Mouse (Mus musculus): Measurements from ENCODE around the gene Kctd2. TPM values are rescaled to one million over a fixed set of nuclear protein-coding genes. Genes with fewer than 3 reads are reported as not detected.
"Not testable (repeated sequence)": the region's sequence is repeated elsewhere in the genome, so short reads cannot be mapped to it uniquely, and the experiment has no call there.

Gene Kctd2
- polyA plus RNA-seq, 1 experiment from 2014 or later = 12.0 TPM

DNA sequence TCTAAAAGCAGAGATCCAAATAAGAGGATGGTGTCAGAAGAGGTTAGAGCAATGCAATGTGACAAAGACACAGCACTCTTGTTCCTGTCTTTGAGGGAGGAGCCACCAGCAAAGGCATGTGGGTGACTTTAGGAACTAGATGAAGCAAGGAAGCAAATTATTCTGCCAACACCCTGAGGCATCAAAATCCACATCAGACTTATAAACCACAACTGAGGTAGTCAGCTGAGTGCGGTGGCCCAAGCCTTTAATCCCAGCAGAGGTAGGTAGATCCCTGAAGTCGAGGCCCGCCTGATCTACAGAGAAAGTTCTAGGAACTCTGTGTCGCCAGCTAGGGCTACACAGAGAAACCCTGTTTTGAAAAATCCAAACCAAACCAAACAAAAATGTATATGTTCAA is 42.7 kb upstream of the Kctd2 start:
- no peak overlapping the region for H3K4me3 ChIP-seq (ENCODE audit: low read depth, low read length)
- peaks cover 9% of the 10 kb centered on the region; the same call in 1 of the 2 replicates for H3K4me1 ChIP-seq (ENCODE audit: control insufficient read depth, insufficient read depth, low read length)
- H3K27me3 ChIP-seq (ENCODE audit: control insufficient read depth, insufficient read depth, low read length) = peaks cover 27% of the 10 kb centered on the region
- ATAC-seq (replicated peaks; ENCODE audit: insufficient number of reproducible peaks, low FRiP score, low TSS enrichment) = no peak
- H3K4me2 ChIP-seq = no peak overlapping the region
- H3K36me3 ChIP-seq (ENCODE audit: control insufficient read depth, insufficient read depth, low read length) = no peaks in the 10 kb centered on the region
- 78% methylated on average over 4 of the region's 4 CpGs for WGBS (ENCODE audit: insufficient replicate concordance)
- H3K9ac ChIP-seq (ENCODE audit: low read depth, low read length) = no peak overlapping the region
- H3K9me3 ChIP-seq (replicated peaks; ENCODE audit: control insufficient read depth, low read length) = no peaks in the 10 kb centered on the region
- H3K27ac ChIP-seq (ENCODE audit: low read depth, low read length) = no peak overlapping the region

DNA sequence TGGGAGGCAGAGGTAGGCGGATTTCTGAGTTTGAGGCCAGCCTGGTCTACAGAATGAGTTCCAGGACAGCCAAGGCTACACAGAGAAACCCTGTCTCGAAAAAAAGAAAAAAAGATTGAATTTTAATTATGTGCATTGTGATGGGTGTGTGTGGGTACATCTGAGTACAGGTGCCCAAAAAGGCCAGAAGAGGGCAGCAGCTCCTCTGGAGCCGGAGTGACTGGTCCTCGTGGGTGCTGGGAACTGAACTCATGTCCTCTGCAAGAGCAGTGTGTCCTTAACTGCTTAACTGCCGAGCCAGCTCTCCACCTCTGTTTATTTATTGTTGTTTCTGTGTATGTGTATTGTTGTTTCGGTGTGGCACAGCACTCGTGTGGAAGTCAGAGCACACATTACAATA is 42.1 kb upstream of the Kctd2 start:
- H3K36me3 ChIP-seq (ENCODE audit: control insufficient read depth, insufficient read depth, low read length) = no peaks in the 10 kb centered on the region
- WGBS (ENCODE audit: insufficient replicate concordance) = 67% methylated on average over 7 of the region's 7 CpGs
- H3K27ac ChIP-seq (ENCODE audit: low read depth, low read length) = no peak overlapping the region
- H3K4me2 ChIP-seq = no peak overlapping the region
- ATAC-seq (replicated peaks; ENCODE audit: insufficient number of reproducible peaks, low FRiP score, low TSS enrichment) = no peak
- peaks cover 12% of the 10 kb centered on the region for H3K4me1 ChIP-seq (ENCODE audit: control insufficient read depth, insufficient read depth, low read length)
- no peak overlapping the region for H3K4me3 ChIP-seq (ENCODE audit: low read depth, low read length)
- peaks cover 28% of the 10 kb centered on the region for H3K27me3 ChIP-seq (ENCODE audit: control insufficient read depth, insufficient read depth, low read length)
- no peak overlapping the region for H3K9ac ChIP-seq (ENCODE audit: low read depth, low read length)
- no peaks in the 10 kb centered on the region for H3K9me3 ChIP-seq (replicated peaks; ENCODE audit: control insufficient read depth, low read length)

DNA sequence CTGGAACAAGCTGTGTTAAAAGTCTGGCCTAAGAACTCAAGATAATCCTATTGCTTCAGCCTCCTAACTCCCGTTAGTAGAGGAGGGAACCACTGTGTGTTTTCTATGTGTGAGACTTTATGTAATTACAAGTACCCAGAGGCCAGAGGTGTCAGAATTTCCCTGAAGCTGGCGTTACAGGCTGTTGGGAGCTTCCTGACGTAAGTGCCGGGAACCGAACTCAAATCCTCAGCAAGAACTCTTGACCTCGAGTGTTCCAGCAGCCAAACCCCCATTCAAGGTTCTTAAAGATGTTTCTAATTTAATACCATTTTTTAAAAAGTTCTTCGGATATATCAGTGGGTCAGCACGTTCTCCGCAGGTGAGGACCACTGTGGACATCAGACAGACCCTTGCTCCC is 38.7 kb upstream of the Kctd2 start:
- ATAC-seq (replicated peaks; ENCODE audit: insufficient number of reproducible peaks, low FRiP score, low TSS enrichment) = no peak
- H3K9me3 ChIP-seq (replicated peaks; ENCODE audit: control insufficient read depth, low read length) = no peaks in the 10 kb centered on the region
- peaks cover 18% of the 10 kb centered on the region; the same call in 1 of the 2 replicates for H3K27me3 ChIP-seq (ENCODE audit: control insufficient read depth, insufficient read depth, low read length)
- peaks cover 27% of the 10 kb centered on the region for H3K4me1 ChIP-seq (ENCODE audit: control insufficient read depth, insufficient read depth, low read length)
- peak overlapping the region; percentile 46; the same call in 1 of the 2 replicates for H3K9ac ChIP-seq (ENCODE audit: low read depth, low read length)
- H3K36me3 ChIP-seq (ENCODE audit: control insufficient read depth, insufficient read depth, low read length) = no peaks in the 10 kb centered on the region
- H3K4me3 ChIP-seq (ENCODE audit: low read depth, low read length) = peak overlapping the region; percentile 78
- WGBS (ENCODE audit: insufficient replicate concordance) = 8% methylated on average over 9 of the region's 9 CpGs
- H3K4me2 ChIP-seq = peak overlapping the region; percentile 75
- H3K27ac ChIP-seq (ENCODE audit: low read depth, low read length) = no peak overlapping the region

DNA sequence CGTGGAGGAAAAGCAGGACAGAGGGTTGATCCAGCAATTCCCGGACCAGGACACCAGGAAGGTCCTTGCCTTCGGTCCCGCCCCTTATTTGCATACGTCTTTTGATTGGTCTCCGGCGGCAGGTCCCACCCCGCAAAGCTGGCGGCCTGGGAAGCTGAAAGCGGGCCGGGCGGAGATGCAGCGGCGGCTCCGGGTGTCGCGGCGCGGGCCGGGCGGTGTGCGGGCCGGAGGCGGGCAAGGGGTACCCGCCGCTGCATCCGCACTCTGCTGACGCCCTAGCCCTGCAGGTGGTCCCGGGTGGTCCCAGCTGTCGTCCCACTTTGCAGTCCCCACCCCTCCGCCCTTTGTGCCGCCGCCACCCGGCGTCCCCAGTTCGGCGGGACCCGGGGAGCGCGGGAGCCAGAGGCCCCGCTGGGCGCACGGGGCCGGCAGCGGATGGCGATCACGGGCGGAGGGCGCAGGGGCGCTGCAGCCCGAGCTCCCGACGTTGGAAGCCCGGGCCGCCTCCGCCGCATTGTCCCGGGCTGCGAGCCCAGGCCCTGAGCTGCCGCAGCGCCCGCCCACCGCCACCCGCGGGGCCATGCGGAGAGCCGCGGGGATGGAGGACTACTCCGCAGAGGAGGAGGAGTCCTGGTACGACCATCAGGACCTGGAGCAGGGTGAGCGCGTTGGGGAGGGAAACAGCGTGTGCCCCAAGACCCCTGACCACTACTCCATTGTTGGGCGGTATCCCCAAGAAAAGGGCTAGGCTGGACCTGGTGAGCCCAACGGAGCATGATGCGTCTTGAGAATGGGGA is 38.0 kb upstream of the Kctd2 start, which contains the start of gene Cdr2l:
Gene Cdr2l (plus strand): TSS at position 174 of the 797 bp plus-strand sequence.
- Histone ChIP-seq H3K27me3 (ENCODE audit: control insufficient read depth, insufficient read depth, low read length) (peaks cover 15% of the 10 kb centered on the region; the same call in 1 of the 2 replicates), H3K27ac (ENCODE audit: low read depth, low read length) (peak within 1 kb of the TSS; percentile 68), H3K9me3 (replicated peaks; ENCODE audit: control insufficient read depth, low read length) (no peaks in the 10 kb centered on the region), H3K4me1 (ENCODE audit: control insufficient read depth, insufficient read depth, low read length) (peaks cover 27% of the 10 kb centered on the region), H3K36me3 (ENCODE audit: control insufficient read depth, insufficient read depth, low read length) (no peaks in the 10 kb centered on the region), H3K4me3 (ENCODE audit: low read depth, low read length) (peak within 1 kb of the TSS; percentile 78), H3K4me2 (peak within 1 kb of the TSS; percentile 75), H3K9ac (ENCODE audit: low read depth, low read length) (peak within 1 kb of the TSS; percentile 85)
- ATAC-seq (replicated peaks; ENCODE audit: insufficient number of reproducible peaks, low FRiP score, low TSS enrichment) = peak; percentile 83
- under 1% methylated on average over 76 of the region's 76 CpGs for WGBS (ENCODE audit: insufficient replicate concordance)

DNA sequence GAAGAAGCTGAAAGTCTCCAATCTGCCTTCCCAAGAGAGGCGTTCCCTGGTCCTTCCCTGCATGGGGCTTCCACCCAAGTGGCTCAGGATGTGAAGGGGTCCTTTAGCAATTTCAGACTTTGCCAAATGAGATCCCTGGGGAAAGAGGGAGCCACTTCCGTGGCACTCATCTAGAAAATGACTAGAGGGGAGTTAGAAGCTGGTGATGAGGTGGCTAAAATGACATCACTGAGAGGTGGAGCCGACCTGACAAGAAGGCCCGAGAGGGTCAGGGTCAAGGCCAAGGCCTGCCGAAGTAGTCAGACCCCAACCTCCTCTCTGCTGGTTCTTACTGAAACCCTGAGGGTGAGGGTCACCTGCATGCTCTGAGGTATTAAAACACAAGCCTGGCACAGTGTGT is 37.0 kb upstream of the Kctd2 start:
- peaks cover 27% of the 10 kb centered on the region for H3K4me1 ChIP-seq (ENCODE audit: control insufficient read depth, insufficient read depth, low read length)
- peak overlapping the region; percentile 85 for H3K9ac ChIP-seq (ENCODE audit: low read depth, low read length)
- no peaks in the 10 kb centered on the region for H3K36me3 ChIP-seq (ENCODE audit: control insufficient read depth, insufficient read depth, low read length)
- no peaks in the 10 kb centered on the region for H3K9me3 ChIP-seq (replicated peaks; ENCODE audit: control insufficient read depth, low read length)
- ATAC-seq (replicated peaks; ENCODE audit: insufficient number of reproducible peaks, low FRiP score, low TSS enrichment) = no peak
- peak overlapping the region; percentile 78 for H3K4me3 ChIP-seq (ENCODE audit: low read depth, low read length)
- H3K27me3 ChIP-seq (ENCODE audit: control insufficient read depth, insufficient read depth, low read length) = peaks cover 15% of the 10 kb centered on the region; the same call in 1 of the 2 replicates
- H3K4me2 ChIP-seq = peak overlapping the region; percentile 75
- WGBS (ENCODE audit: insufficient replicate concordance) = 23% methylated on average over 5 of the region's 5 CpGs
- no peak overlapping the region for H3K27ac ChIP-seq (ENCODE audit: low read depth, low read length)

DNA sequence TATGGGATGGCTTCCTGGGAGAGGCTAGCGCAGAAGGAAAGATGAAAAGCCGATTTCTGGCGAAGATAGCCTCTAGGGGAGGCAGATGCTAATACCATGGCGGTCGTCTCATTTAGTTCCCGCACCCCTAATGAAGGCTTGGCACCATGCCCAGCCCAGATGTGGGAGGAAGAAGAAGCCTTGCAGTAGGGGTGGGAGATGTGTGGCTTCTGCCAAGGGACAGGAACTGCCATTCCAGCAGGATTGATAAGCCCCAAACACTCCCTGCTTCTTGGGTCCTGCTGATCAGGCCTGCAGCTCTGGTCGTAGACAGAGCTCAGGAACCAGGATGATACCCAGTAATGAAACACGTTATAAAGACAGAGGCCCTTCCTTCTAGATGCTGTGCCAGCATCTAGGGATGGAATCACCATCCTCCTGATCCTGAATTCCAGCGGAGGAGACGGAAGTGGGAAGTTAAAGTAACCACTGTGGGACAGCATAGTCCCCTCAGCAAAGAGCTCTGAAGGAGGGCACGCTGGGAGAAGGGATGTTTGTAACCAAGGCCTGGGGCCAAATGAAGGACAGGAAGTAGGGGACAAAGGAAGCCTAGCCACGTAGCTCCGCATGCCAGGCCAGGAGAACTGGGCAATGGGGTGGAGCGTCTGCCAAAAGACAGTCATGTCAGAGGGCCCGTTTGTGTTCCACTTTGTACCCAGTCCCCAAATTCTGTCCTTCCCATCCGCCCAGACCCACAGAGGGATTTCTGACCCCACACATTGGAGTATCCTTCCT is 36.0 kb upstream of the Kctd2 start:
- 51% methylated on average over 16 of the region's 16 CpGs for WGBS (ENCODE audit: insufficient replicate concordance)
- H3K4me2 ChIP-seq = peak overlapping the region; percentile 75
- H3K36me3 ChIP-seq (ENCODE audit: control insufficient read depth, insufficient read depth, low read length) = no peaks in the 10 kb centered on the region
- peaks cover 15% of the 10 kb centered on the region; the same call in 1 of the 2 replicates for H3K27me3 ChIP-seq (ENCODE audit: control insufficient read depth, insufficient read depth, low read length)
- ATAC-seq (replicated peaks; ENCODE audit: insufficient number of reproducible peaks, low FRiP score, low TSS enrichment) = no peak
- H3K4me1 ChIP-seq (ENCODE audit: control insufficient read depth, insufficient read depth, low read length) = peaks cover 27% of the 10 kb centered on the region
- no peaks in the 10 kb centered on the region for H3K9me3 ChIP-seq (replicated peaks; ENCODE audit: control insufficient read depth, low read length)
- no peak overlapping the region for H3K4me3 ChIP-seq (ENCODE audit: low read depth, low read length)
- no peak overlapping the region for H3K9ac ChIP-seq (ENCODE audit: low read depth, low read length)
- H3K27ac ChIP-seq (ENCODE audit: low read depth, low read length) = peak overlapping the region; percentile 1; the same call in 1 of the 2 replicates

DNA sequence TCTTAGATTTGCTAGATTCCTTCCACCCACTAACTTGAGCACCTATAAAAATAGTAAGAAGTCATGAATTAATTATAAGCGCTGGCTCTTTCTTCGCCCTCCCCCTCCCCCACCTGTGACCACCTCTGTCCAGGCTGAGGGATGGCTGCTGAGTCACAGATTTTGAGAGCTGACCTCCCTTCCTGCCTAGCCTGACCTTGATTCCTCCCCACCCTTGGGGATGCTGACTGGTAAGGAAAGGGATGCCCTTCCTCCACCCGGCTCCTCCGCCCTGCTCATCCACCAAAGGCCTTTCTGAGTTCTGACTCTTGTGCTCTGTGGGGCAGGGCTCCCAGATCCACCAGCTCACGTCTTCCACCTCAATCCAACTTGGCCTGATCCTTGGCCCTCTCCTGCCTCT is 35.3 kb upstream of the Kctd2 start:
- Histone ChIP-seq H3K27ac (ENCODE audit: low read depth, low read length) (0 out of 2 replicates have a peak overlapping the region, but pooled peaks have one; percentile 1), H3K9ac (ENCODE audit: low read depth, low read length) (0 out of 2 replicates have a peak overlapping the region, but pooled peaks have one; percentile 6), H3K27me3 (ENCODE audit: control insufficient read depth, insufficient read depth, low read length) (peaks cover 15% of the 10 kb centered on the region; the same call in 1 of the 2 replicates), H3K4me3 (ENCODE audit: low read depth, low read length) (no peak overlapping the region), H3K4me1 (ENCODE audit: control insufficient read depth, insufficient read depth, low read length) (peaks cover 27% of the 10 kb centered on the region), H3K9me3 (replicated peaks; ENCODE audit: control insufficient read depth, low read length) (no peaks in the 10 kb centered on the region), H3K36me3 (ENCODE audit: control insufficient read depth, insufficient read depth, low read length) (no peaks in the 10 kb centered on the region), H3K4me2 (no peak overlapping the region)
- ATAC-seq (replicated peaks; ENCODE audit: insufficient number of reproducible peaks, low FRiP score, low TSS enrichment) = no peak
- 63% methylated on average over 5 of the region's 5 CpGs for WGBS (ENCODE audit: insufficient replicate concordance)

DNA sequence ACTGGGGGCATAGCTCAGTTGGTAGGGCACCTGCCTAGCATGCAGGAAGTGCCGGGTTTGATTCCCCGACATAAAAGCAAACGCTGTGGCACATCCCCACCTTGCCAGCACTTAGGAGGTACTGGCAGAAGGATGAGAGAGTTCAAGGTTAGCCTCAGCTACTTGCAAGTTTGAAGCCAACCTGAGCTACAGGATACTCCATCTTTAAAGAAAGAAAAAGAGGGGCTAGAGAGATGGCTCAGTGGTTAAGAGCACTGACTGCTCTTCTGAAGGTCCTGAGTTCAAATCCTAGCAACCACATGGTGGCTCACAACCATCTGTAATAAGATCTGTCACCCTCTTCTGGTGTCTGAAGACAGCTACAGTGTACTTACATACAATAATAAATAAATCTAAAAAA is 33.1 kb upstream of the Kctd2 start:
- not testable (repeated sequence) for H3K4me2 ChIP-seq; H3K9ac ChIP-seq (ENCODE audit: low read depth, low read length); H3K27ac ChIP-seq (ENCODE audit: low read depth, low read length); H3K9me3 ChIP-seq (replicated peaks; ENCODE audit: control insufficient read depth, low read length); H3K36me3 ChIP-seq (ENCODE audit: control insufficient read depth, insufficient read depth, low read length); H3K4me3 ChIP-seq (ENCODE audit: low read depth, low read length); ATAC-seq (replicated peaks; ENCODE audit: insufficient number of reproducible peaks, low FRiP score, low TSS enrichment)
- 82% methylated on average over 3 of the region's 3 CpGs for WGBS (ENCODE audit: insufficient replicate concordance)
- H3K4me1 ChIP-seq (ENCODE audit: control insufficient read depth, insufficient read depth, low read length) = peaks cover 24% of the 10 kb centered on the region
- H3K27me3 ChIP-seq (ENCODE audit: control insufficient read depth, insufficient read depth, low read length) = peaks cover 15% of the 10 kb centered on the region; the same call in 1 of the 2 replicates

Data from heart, embryonic 11.5 days (tissue).